Mouse (Mus musculus) hindbrain, embryonic 11.5 days (tissue): ENCODE data around the gene Guca1b. TPM values are rescaled to one million over a fixed set of nuclear protein-coding genes. Genes with fewer than 3 reads are reported as not detected.

Experiments
- ATAC-seq: fragments of 200-750 bp; cut with Nextera tagmentation; 2 replicates; pipeline ENCODE4 v1.8.0; 2017; ENCODE audit warnings: mild to moderate bottlenecking, moderate TSS enrichment, moderate library complexity; ENCODE audit not compliant: low FRiP score
- DNase-seq: peaks from one replicate; pipeline ENCODE4 v3.0.0-alpha.2; 2015; ENCODE audit warnings: low spot score
- H3K27ac ChIP-seq: fragments of 300-500 bp; sonication (generic); 2 replicates; pipeline ENCODE4 v1.5.1; 2014; ENCODE audit warnings: mild to moderate bottlenecking, low read depth, low read length
- H3K27me3 ChIP-seq: fragments of 300-500 bp; sonication (generic); 2 replicates; pipeline ENCODE4 v1.6.1; 2014; ENCODE audit warnings: mild to moderate bottlenecking, low read length, moderate library complexity, mixed read lengths; ENCODE audit not compliant: control insufficient read depth, insufficient read depth
- H3K36me3 ChIP-seq: fragments of 300-500 bp; sonication (generic); 2 replicates; pipeline ENCODE4 v1.6.1; 2014; ENCODE audit warnings: mild to moderate bottlenecking, low read length, moderate library complexity, mixed read lengths; ENCODE audit not compliant: control insufficient read depth, insufficient read depth
- H3K4me1 ChIP-seq: fragments of 300-500 bp; sonication (generic); replicated peaks from 2 replicates; pipeline ENCODE4 v1.6.1; 2014; ENCODE audit warnings: low read length, mixed read lengths; ENCODE audit not compliant: control insufficient read depth, insufficient read depth
- H3K4me2 ChIP-seq: fragments of 300-500 bp; sonication (generic); replicated peaks from 2 replicates; pipeline ENCODE4 v1.6.1; 2014; ENCODE audit warnings: mild to moderate bottlenecking, low read depth, low read length
- H3K4me3 ChIP-seq: fragments of 300-500 bp; sonication (generic); 2 replicates; pipeline ENCODE4 v1.5.1; 2014; ENCODE audit warnings: low read depth, low read length
- H3K9ac ChIP-seq: fragments of 300-500 bp; sonication (generic); 2 replicates; pipeline ENCODE4 v1.6.1; 2014; ENCODE audit warnings: low read depth, low read length
- H3K9me3 ChIP-seq: fragments of 300-500 bp; sonication (generic); 2 replicates; pipeline ENCODE4 v1.6.1; 2016; ENCODE audit warnings: low read length; ENCODE audit not compliant: control insufficient read depth
- WGBS: fragments of 180-500 bp; shearing (Covaris S2); extraction: QIAGEN DNeasy Blood & Tissue Kit; methylation state at CpG from one replicate; pipeline ENCODE4 v1.1.7; 2014; 5-methylcytosine and 5-hydroxymethylcytosine counted together
- polyA plus RNA-seq: library from polyadenylated mRNA; unstranded; fragments of >200 nt; fragmentation: Nextera tagmentation; extraction: Ambion mirVana; gene quantifications from 2 replicates; pipeline ENCODE4 v1.2.1, GENCODE M21; 2014

Guca1b gene
- 0.31 and 0.35 TPM in 2 replicates for polyA plus RNA-seq

GRCm38 (mm10) chr17:47385145-47385544 is at the start of gene Guca1b:
Gene Guca1b (plus strand): TSS chr17:47385393.
- no peaks in the 10 kb centered on the region for H3K4me1 ChIP-seq
- no peaks in the 10 kb centered on the region for H3K27me3 ChIP-seq
- H3K4me3 ChIP-seq, result no peak within 1 kb of the TSS
- H3K27ac ChIP-seq, result no peak within 1 kb of the TSS
- no peaks in the 10 kb centered on the region for H3K36me3 ChIP-seq
- ATAC-seq (no peak), DNase-seq (no peak)
- 43% methylated on average over 10 of the region's 10 CpGs for WGBS
- no peak within 1 kb of the TSS for H3K9ac ChIP-seq
- no peak within 1 kb of the TSS for H3K4me2 ChIP-seq
- no peaks in the 10 kb centered on the region for H3K9me3 ChIP-seq

GRCm38 (mm10) chr17:47343121-47343520 is 42.1 kb upstream of the Guca1b start:
- Histone ChIP-seq H3K4me2 (no peak overlapping the region), H3K4me1 (no peaks in the 10 kb centered on the region), H3K27me3 (no peaks in the 10 kb centered on the region), H3K4me3 (no peak overlapping the region), H3K27ac (no peak overlapping the region), H3K9ac (no peak overlapping the region), H3K36me3 (peaks cover 8% of the 10 kb centered on the region), H3K9me3 (0 out of 2 replicates have a peak, but pooled peaks cover under 1% of the 10 kb centered on the region)
- DNase-seq, result no peak
- WGBS, result 84% methylated on average over 2 of the region's 2 CpGs
- no peak for ATAC-seq

- no peak overlapping the region for H3K4me2 ChIP-seq
- no peak overlapping the region for H3K4me3 ChIP-seq
- H3K4me1 ChIP-seq, result no peaks in the 10 kb centered on the region
- H3K27me3 ChIP-seq, result no peaks in the 10 kb centered on the region
- H3K9ac ChIP-seq, result no peak overlapping the region
- H3K36me3 ChIP-seq, result peaks cover 16% of the 10 kb centered on the region
- peaks cover 4% of the 10 kb centered on the region; the same call in 1 of the 2 replicates for H3K9me3 ChIP-seq
- DNase-seq (no peak), ATAC-seq (no peak)
- 86% methylated on average over 3 of the region's 3 CpGs for WGBS
- no peak overlapping the region for H3K27ac ChIP-seq
These were observed 35.4 kb upstream of the Guca1b start for GRCm38 (mm10) chr17:47349721-47350319.

GRCm38 (mm10) chr17:47359964-47360363 is 25.2 kb upstream of the Guca1b start:
- Histone ChIP-seq H3K27me3 (no peaks in the 10 kb centered on the region), H3K9me3 (no peaks in the 10 kb centered on the region), H3K36me3 (no peaks in the 10 kb centered on the region), H3K27ac (no peak overlapping the region), H3K9ac (no peak overlapping the region), H3K4me2 (no peak overlapping the region), H3K4me1 (no peaks in the 10 kb centered on the region), H3K4me3 (no peak overlapping the region)
- ATAC-seq (no peak), DNase-seq (peak; percentile 56)
- WGBS, result 45% methylated on average over 6 of the region's 6 CpGs

- DNase-seq, result no peak
- no peak for ATAC-seq
These were observed 23.9 kb upstream of the Guca1b start for GRCm38 (mm10) chr17:47361343-47361742.

GRCm38 (mm10) chr17:47368401-47369086 is 16.6 kb upstream of the Guca1b start, which contains the start of gene Mrps10:
Gene Mrps10 (plus strand): TSS chr17:47368887.
- Histone ChIP-seq H3K9me3 (no peaks in the 10 kb centered on the region), H3K9ac (peak within 1 kb of the TSS; percentile 62), H3K36me3 (no peaks in the 10 kb centered on the region), H3K4me2 (peak within 1 kb of the TSS; percentile 56), H3K4me1 (no peaks in the 10 kb centered on the region), H3K27ac (0 out of 2 replicates have a peak within 1 kb of the TSS, but pooled peaks have one; percentile 47), H3K4me3 (peak within 1 kb of the TSS; percentile 63), H3K27me3 (no peaks in the 10 kb centered on the region)
- ATAC-seq (peak; percentile 91), DNase-seq (peak; percentile 94)
- WGBS, result 4% methylated on average over 35 of the region's 35 CpGs

More at GRCm38 (mm10) chr17:47361343-47361742, 23.9 kb upstream of the Guca1b start:
- H3K27ac ChIP-seq, result no peak overlapping the region
- H3K4me1 ChIP-seq, result no peaks in the 10 kb centered on the region
- no peaks in the 10 kb centered on the region for H3K36me3 ChIP-seq
- H3K27me3 ChIP-seq, result no peaks in the 10 kb centered on the region
- H3K4me3 ChIP-seq, result no peak overlapping the region
- H3K4me2 ChIP-seq, result no peak overlapping the region
- WGBS, result 84% methylated on average over 11 of the region's 11 CpGs
- H3K9ac ChIP-seq, result no peak overlapping the region
- H3K9me3 ChIP-seq, result no peaks in the 10 kb centered on the region

- no peaks in the 10 kb centered on the region for H3K4me1 ChIP-seq
These were observed 16.1 kb upstream of the Guca1b start for GRCm38 (mm10) chr17:47369087-47369443.

GRCm38 (mm10) chr17:47371451-47371850 is 13.7 kb upstream of the Guca1b start:
- 17% methylated on average over 4 of the region's 4 CpGs for WGBS
- peak; percentile 64 for ATAC-seq

More at GRCm38 (mm10) chr17:47369087-47369443, 16.1 kb upstream of the Guca1b start:
- Histone ChIP-seq H3K27me3 (no peaks in the 10 kb centered on the region), H3K36me3 (no peaks in the 10 kb centered on the region), H3K9ac (peak overlapping the region; percentile 62), H3K4me3 (peak overlapping the region; percentile 63), H3K4me2 (peak overlapping the region; percentile 56), H3K27ac (0 out of 2 replicates have a peak overlapping the region, but pooled peaks have one; percentile 47), H3K9me3 (no peaks in the 10 kb centered on the region)
- 2% methylated on average over 20 of the region's 20 CpGs for WGBS
- ATAC-seq (peak; percentile 52), DNase-seq (no peak)

More at GRCm38 (mm10) chr17:47371451-47371850, 13.7 kb upstream of the Guca1b start:
- H3K4me3 ChIP-seq, result no peak overlapping the region
- no peak overlapping the region for H3K4me2 ChIP-seq
- no peaks in the 10 kb centered on the region for H3K9me3 ChIP-seq
- no peak overlapping the region for H3K27ac ChIP-seq
- 0 out of 2 replicates have a peak, but pooled peaks cover 6% of the 10 kb centered on the region for H3K36me3 ChIP-seq
- peak; percentile 86 for DNase-seq
- no peaks in the 10 kb centered on the region for H3K4me1 ChIP-seq
- H3K27me3 ChIP-seq, result no peaks in the 10 kb centered on the region
- H3K9ac ChIP-seq, result no peak overlapping the region
